Mouse (Mus musculus) G1E (cell line): ENCODE measurements around the gene Abr.

Experiments
- CTCF ChIP-seq: IDR thresholded peaks from 2 replicates; pipeline ENCODE4 v1.5.1; 2012; ENCODE audit warnings: low read depth, low read length, inconsistent platforms, mixed read lengths
- GATA1 ChIP-seq: IDR thresholded peaks from 2 replicates; pipeline ENCODE4 v1.6.1; 2012; ENCODE audit warnings: borderline replicate concordance, low read length, inconsistent platforms, mixed read lengths
- POLR2AphosphoS5 ChIP-seq: IDR thresholded peaks from 2 replicates; pipeline ENCODE4 v1.6.1; 2012; ENCODE audit warnings: low read depth, low read length, inconsistent platforms; ENCODE audit not compliant: insufficient replicate concordance

- TF ChIP-seq CTCF (no peak), POLR2AphosphoS5 (no peak), GATA1 (no peak)
Observed at GRCm38 (mm10) chr11:76398798-76399586, 223.1 kb downstream of the Abr start, which contains the start of gene Nxn.
